Mouse (Mus musculus): ENCODE results near the gene Pwp1. TPM values are rescaled to one million over a fixed set of nuclear protein-coding genes. Genes with fewer than 3 reads are reported as not detected.
"Not testable (repeated sequence)": the region's sequence is repeated elsewhere in the genome, so short reads cannot be mapped to it uniquely, and the experiment has no call there.

The Pwp1 gene
- total RNA-seq (2021), result 10 to 100 TPM; 18.3 to 20.7 TPM
- long read RNA-seq, experiment 1, transcript Pwp1-201 (15 exons, 2,572 nt), result major isoform, 12 of 12 reads
- long read RNA-seq, experiment 1, partial matches to known transcripts, result 0 of 12 reads
- long read RNA-seq, experiment 1, other reads (novel, unspliced or antisense), result 0 of 12 reads
- long read RNA-seq, experiment 2, transcript Pwp1-201 (15 exons, 2,572 nt), result major isoform, 11 of 14 reads
- long read RNA-seq, experiment 2, partial matches to known transcripts, result 0 of 14 reads
- long read RNA-seq, experiment 2, other reads (novel, unspliced or antisense), result 3 of 14 reads

GRCm38 (mm10) chr10:85829085-85829853, at the start of gene Pwp1:
Gene Pwp1 (plus strand): TSS chr10:85829494.
- Histone ChIP-seq H3K27ac (peak within 1 kb of the TSS; percentile 64; the same call in 1 of the 2 replicates), H3K4me3 (peak within 1 kb of the TSS; percentile 57)
- 0 out of 2 replicates have a peak, but pooled peaks have one; percentile 9 for TF ChIP-seq CTCF (conservative IDR thresholded peaks at IDR 0.05)
- DNase-seq (ENCODE audit: low spot score in 2 of 2), result peak; percentile 9 to 15

- H3K27ac ChIP-seq; H3K4me3 ChIP-seq; DNase-seq (ENCODE audit: low spot score in 2 of 2): not testable (repeated sequence)
Observed at GRCm38 (mm10) chr10:85822143-85822696, 7.1 kb upstream of the Pwp1 start.

GRCm38 (mm10) chr10:85823752-85824151, 5.5 kb upstream of the Pwp1 start:
- not testable (repeated sequence) for H3K4me3 ChIP-seq; H3K27ac ChIP-seq; DNase-seq (ENCODE audit: low spot score in 2 of 2)

- not testable (repeated sequence) for DNase-seq (ENCODE audit: low spot score in 2 of 2); H3K27ac ChIP-seq
- H3K4me3 ChIP-seq, result peak overlapping the region; percentile 57; the same call in 1 of the 2 replicates
Observed at GRCm38 (mm10) chr10:85828722-85829084, 591 bp upstream of the Pwp1 start.

- Histone ChIP-seq H3K4me3 (no peak overlapping the region), H3K27ac (no peak overlapping the region)
- TF ChIP-seq CTCF (conservative IDR thresholded peaks at IDR 0.05), result no peak
- DNase-seq (ENCODE audit: low spot score in 2 of 2), result no peak
Observed at GRCm38 (mm10) chr10:85846105-85846862, 17.0 kb downstream of the Pwp1 start.

GRCm38 (mm10) chr10:85871698-85872478, 42.6 kb downstream of the Pwp1 start:
- peak overlapping the region; percentile 79 for H3K27ac ChIP-seq
- H3K4me3 ChIP-seq, result peak overlapping the region; percentile 100
- DNase-seq (ENCODE audit: low spot score in 2 of 2), result peak; percentile 93 to 95
- TF ChIP-seq CTCF (conservative IDR thresholded peaks at IDR 0.05), result no peak

GRCm38 (mm10) chr10:85872479-85872773, 43.1 kb downstream of the Pwp1 start:
- H3K27ac ChIP-seq, result no peak overlapping the region
- peak overlapping the region; percentile 100 for H3K4me3 ChIP-seq
- DNase-seq (ENCODE audit: low spot score in 2 of 2), result no peak
- no peak for TF ChIP-seq CTCF (conservative IDR thresholded peaks at IDR 0.05)

- no peak for DNase-seq (ENCODE audit: low spot score in 2 of 2)
- Histone ChIP-seq H3K27ac (no peak overlapping the region), H3K4me3 (no peak overlapping the region)
- no peak for TF ChIP-seq CTCF (conservative IDR thresholded peaks at IDR 0.05)
Observed at GRCm38 (mm10) chr10:85873861-85874544, 44.7 kb downstream of the Pwp1 start.

- H3K4me3 ChIP-seq, result no peak overlapping the region
- no peak for TF ChIP-seq CTCF (conservative IDR thresholded peaks at IDR 0.05)
- H3K27ac ChIP-seq, result no peak overlapping the region
- DNase-seq (ENCODE audit: low spot score in 2 of 2), result no peak
Observed at GRCm38 (mm10) chr10:85875812-85876211, 46.5 kb downstream of the Pwp1 start.

- DNase-seq (ENCODE audit: low spot score in 2 of 2), result no peak
- no peak for TF ChIP-seq CTCF (conservative IDR thresholded peaks at IDR 0.05)
- H3K4me3 ChIP-seq, result no peak overlapping the region
- no peak overlapping the region for H3K27ac ChIP-seq
Observed at GRCm38 (mm10) chr10:85879886-85880486, 50.7 kb downstream of the Pwp1 start.

GRCm38 (mm10) chr10:85916498-85917309, 87.4 kb downstream of the Pwp1 start, which contains the start of gene Prdm4:
Gene Prdm4 (minus strand): TSS chr10:85917142.
- peak; percentile 64 for TF ChIP-seq CTCF (conservative IDR thresholded peaks at IDR 0.05)
- peak within 1 kb of the TSS; percentile 89 for H3K4me3 ChIP-seq
- H3K27ac ChIP-seq, result peak within 1 kb of the TSS; percentile 94
- peak; percentile 95 to 98 for DNase-seq (ENCODE audit: low spot score in 2 of 2)
